Mouse (Mus musculus) kidney, adult 2 months (tissue): ENCODE results near the gene Magi1.

Experiments used
- CTCF ChIP-seq: fragments of 200-500 bp; conservative IDR thresholded peaks from 2 replicates; pipeline ENCODE4 v1.5.1; 2011; ENCODE audit warnings: low read depth, mild to moderate bottlenecking, control low read depth, low read length, moderate library complexity, mixed read lengths; ENCODE audit not compliant: insufficient read depth, insufficient read length
- POLR2A ChIP-seq: fragments of 200-500 bp; IDR thresholded peaks from one replicate; pipeline ENCODE4 v1.6.1; 2011; ENCODE audit warnings: low read depth, low read length, control low read depth

DNA sequence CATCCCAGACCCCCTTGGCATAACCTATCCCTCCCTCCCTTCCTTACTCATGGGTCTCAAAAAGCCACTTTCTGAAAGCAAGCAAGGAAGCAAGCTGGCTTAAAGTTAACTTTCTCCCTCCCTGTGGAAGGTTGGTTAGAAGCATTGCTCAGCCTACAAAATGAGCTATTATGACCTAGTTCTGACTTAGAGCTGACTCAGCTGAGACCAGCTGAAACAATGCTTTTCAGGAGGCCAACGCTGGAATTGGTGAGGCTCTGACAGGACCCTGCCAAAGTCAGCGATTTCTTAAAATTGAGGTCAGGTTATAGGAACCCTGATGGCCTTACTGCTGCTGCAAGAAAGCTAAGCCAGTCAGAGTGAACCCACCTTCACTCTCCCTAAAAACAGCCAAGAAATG, 386.2 kb downstream of the Magi1 start:
- no peak for TF ChIP-seq CTCF
- TF ChIP-seq POLR2A: no peak
